Mouse (Mus musculus) liver, embryonic 14.5 days (tissue): ENCODE results near the gene Nt5dc3. TPM values are rescaled to one million over a fixed set of nuclear protein-coding genes. Genes with fewer than 3 reads are reported as not detected.

Source experiments
- ATAC-seq: fragments of 200-750 bp; cut with Nextera tagmentation; 2 replicates; pipeline ENCODE4 v1.8.0; 2017; ENCODE audit warnings: moderate number of reproducible peaks, mild to moderate bottlenecking, moderate library complexity; ENCODE audit not compliant: insufficient read depth
- DNase-seq, 3 experiments: peaks; one replicate each; pipeline ENCODE4 v3.0.0-alpha.2; 2012 to 2013; ENCODE audit warnings: low read depth in 3 of 3, low spot score in 3 of 3
- H3K27ac ChIP-seq: fragments of 300-500 bp; sonication (generic); 2 replicates; pipeline ENCODE4 v1.5.1; 2014; ENCODE audit warnings: moderate library complexity, mild to moderate bottlenecking, control low read depth, inconsistent platforms
- H3K27me3 ChIP-seq: fragments of 300-500 bp; sonication (generic); 2 replicates; pipeline ENCODE4 v1.6.1; 2014; ENCODE audit warnings: mild to moderate bottlenecking, low read length, moderate library complexity; ENCODE audit not compliant: control insufficient read depth, insufficient read depth
- H3K36me3 ChIP-seq: fragments of 300-500 bp; sonication (generic); replicated peaks from 2 replicates; pipeline ENCODE4 v1.6.1; 2014; ENCODE audit warnings: low read depth; ENCODE audit not compliant: control insufficient read depth, insufficient read depth
- H3K4me1 ChIP-seq, 2 experiments: fragments of 200-500 bp in 1 of 2; fragments of 300-500 bp in 1 of 2; sonication (generic) in 1 of 2; replicated peaks; 2 replicates each; pipeline ENCODE4 v1.6.1; 2012 to 2014; ENCODE audit warnings: antibody characterized with exemption in 1 of 2, inconsistent platforms in 1 of 2, low read length in 1 of 2; ENCODE audit not compliant: control insufficient read depth in 2 of 2, insufficient read depth in 2 of 2
- H3K4me2 ChIP-seq: fragments of 300-500 bp; sonication (generic); 2 replicates; pipeline ENCODE4 v1.6.1; 2014; ENCODE audit warnings: low read depth, mild to moderate bottlenecking, control low read depth, moderate library complexity
- H3K4me3 ChIP-seq, 2 experiments: fragments of 200-500 bp in 1 of 2; fragments of 300-500 bp in 1 of 2; sonication (generic) in 1 of 2; 2 replicates each; pipeline ENCODE4 v1.5.1; 2012 to 2014; ENCODE audit warnings: low read depth in 2 of 2, low read length in 2 of 2, mild to moderate bottlenecking in 2 of 2, control low read depth in 1 of 2, inconsistent platforms in 1 of 2, moderate library complexity in 1 of 2; ENCODE audit not compliant: insufficient read depth in 1 of 2
- H3K9ac ChIP-seq: fragments of 300-500 bp; sonication (generic); replicated peaks from 2 replicates; pipeline ENCODE4 v1.6.1; 2014; ENCODE audit warnings: mild to moderate bottlenecking, control low read depth, moderate library complexity
- H3K9me3 ChIP-seq: fragments of 300-500 bp; sonication (generic); 2 replicates; pipeline ENCODE4 v1.6.1; 2016; ENCODE audit warnings: low read length, mixed read lengths; ENCODE audit not compliant: control insufficient read depth
- CTCF ChIP-seq: IDR thresholded peaks from 2 replicates; pipeline ENCODE4 v1.5.1; 2016; ENCODE audit warnings: antibody characterized with exemption, low read depth, control low read depth
- EP300 ChIP-seq: IDR thresholded peaks from 2 replicates; pipeline ENCODE4 v1.6.1; 2016; ENCODE audit warnings: antibody characterized with exemption, low read depth
- WGBS: fragments of 180-500 bp; shearing (Covaris S2); extraction: QIAGEN DNeasy Blood & Tissue Kit; methylation state at CpG from one replicate; pipeline ENCODE4 v1.1.7; 2014; ENCODE audit not compliant: insufficient replicate concordance; 5-methylcytosine and 5-hydroxymethylcytosine counted together
- polyA plus RNA-seq, 2 experiments: library from polyadenylated mRNA; depleted of rRNA in 1 of 2; stranded (reverse) in 1 of 2; unstranded in 1 of 2; fragments of >200 nt; fragmentation: Nextera tagmentation in 1 of 2; extraction: Ambion mirVana in 1 of 2; gene quantifications; 2 replicates each; pipeline versions ENCODE4 v1.2.1 to v1.2.3; 2012 to 2014

The Nt5dc3 gene
- polyA plus RNA-seq, 2 experiments: 0.46 to 0.89 TPM

DNA sequence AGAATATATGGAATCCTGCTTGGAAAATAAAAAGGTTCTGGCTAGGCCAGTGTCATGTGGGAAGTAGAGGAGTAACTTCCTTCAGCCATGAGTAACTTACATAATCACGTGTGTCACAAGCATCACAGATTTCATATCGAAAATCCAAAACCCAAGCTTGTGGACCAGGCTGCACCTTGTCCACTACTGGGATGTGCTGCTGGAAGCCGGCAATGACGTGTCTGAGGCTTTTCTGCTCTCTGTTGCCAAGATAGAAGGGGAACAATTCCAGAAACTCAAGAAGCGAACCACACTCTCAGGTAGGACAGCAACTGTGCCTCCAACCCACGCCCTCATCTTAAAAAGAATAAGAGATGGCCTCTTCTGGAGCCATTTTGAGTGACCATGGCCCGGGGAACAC, 34.5 kb upstream of the Nt5dc3 start:
- WGBS: 61% methylated on average over 7 of the region's 7 CpGs
- H3K4me2 ChIP-seq: no peak overlapping the region
- H3K4me1 ChIP-seq: no peaks in the 10 kb centered on the region; a peak in 1 of 4 replicates
- H3K9ac ChIP-seq: no peak overlapping the region
- H3K27me3 ChIP-seq: no peaks in the 10 kb centered on the region
- no peak for TF ChIP-seq CTCF
- DNase-seq: no peak
- H3K36me3 ChIP-seq: no peaks in the 10 kb centered on the region
- ATAC-seq: no peak
- H3K27ac ChIP-seq: no peak overlapping the region
- H3K4me3 ChIP-seq: no peak overlapping the region
- no peaks in the 10 kb centered on the region for H3K9me3 ChIP-seq

DNA sequence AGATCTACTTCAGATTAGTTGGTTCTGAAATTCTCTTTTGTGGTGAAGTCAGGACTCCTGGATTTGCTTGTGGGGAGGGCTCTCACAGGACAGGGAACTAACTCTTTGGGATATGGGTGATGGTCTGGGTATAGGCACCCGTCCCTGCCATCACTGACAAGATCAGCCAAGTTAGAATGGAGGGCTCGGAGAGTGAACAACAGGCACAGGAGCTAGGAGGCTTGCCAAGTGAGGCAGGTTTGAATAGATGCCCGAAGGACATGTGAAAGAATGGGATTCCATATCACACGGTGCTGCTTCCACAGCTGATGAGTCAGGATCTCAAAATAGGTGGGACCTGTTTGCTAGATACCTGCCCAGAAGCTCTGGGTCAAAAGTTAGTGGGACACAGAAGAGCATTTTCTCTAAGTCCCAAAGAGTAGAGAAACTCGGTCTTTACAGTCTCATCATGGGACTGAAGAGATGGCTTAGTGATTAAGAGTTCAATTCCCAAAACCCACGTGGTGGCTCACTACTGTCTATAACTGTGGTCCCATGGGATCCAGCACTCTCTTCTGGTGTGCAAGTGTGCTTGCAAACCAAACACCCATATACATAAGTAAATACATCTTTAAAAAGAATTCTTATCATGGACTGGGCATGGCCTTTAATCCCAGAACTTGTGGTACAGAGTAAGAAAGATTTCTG, 22.8 kb upstream of the Nt5dc3 start:
- Histone ChIP-seq H3K4me3 (no peak overlapping the region), H3K36me3 (no peaks in the 10 kb centered on the region), H3K4me1 (no peaks in the 10 kb centered on the region), H3K27ac (no peak overlapping the region), H3K9me3 (no peaks in the 10 kb centered on the region), H3K4me2 (no peak overlapping the region), H3K27me3 (no peaks in the 10 kb centered on the region), H3K9ac (no peak overlapping the region)
- WGBS: 55% methylated on average over 6 of the region's 6 CpGs
- ATAC-seq (no peak), DNase-seq (no peak)
- TF ChIP-seq CTCF (no peak), EP300 (no peak)

DNA sequence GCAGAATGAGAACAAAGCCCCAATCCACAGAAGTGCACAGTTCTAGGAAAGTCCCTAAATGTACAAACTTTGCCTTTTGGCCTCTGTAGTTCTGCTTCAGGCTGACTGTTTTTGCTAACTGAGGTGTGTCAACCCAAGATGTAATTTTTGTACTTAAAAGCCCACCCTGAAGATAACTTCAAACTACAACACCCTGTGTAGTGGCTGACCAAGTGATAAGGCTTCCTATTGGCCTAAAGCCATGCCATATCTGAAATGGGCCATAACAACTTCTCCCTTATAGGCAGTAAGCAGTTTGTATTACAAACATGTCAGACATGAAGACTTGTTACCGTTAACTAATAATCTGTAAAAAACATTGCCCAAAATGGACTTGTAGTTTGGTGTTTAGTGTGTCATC, 21.1 kb upstream of the Nt5dc3 start:
- DNase-seq (no peak), ATAC-seq (no peak)
- no peaks in the 10 kb centered on the region for H3K27me3 ChIP-seq
- H3K4me2 ChIP-seq: no peak overlapping the region
- no peak for TF ChIP-seq EP300
- TF ChIP-seq CTCF: no peak
- H3K27ac ChIP-seq: no peak overlapping the region
- no peaks in the 10 kb centered on the region for H3K36me3 ChIP-seq
- H3K9me3 ChIP-seq: no peaks in the 10 kb centered on the region
- H3K4me1 ChIP-seq: no peaks in the 10 kb centered on the region
- H3K4me3 ChIP-seq: no peak overlapping the region
- WGBS: 68% methylated on average over 1 of the region's 1 CpGs
- no peak overlapping the region for H3K9ac ChIP-seq

DNA sequence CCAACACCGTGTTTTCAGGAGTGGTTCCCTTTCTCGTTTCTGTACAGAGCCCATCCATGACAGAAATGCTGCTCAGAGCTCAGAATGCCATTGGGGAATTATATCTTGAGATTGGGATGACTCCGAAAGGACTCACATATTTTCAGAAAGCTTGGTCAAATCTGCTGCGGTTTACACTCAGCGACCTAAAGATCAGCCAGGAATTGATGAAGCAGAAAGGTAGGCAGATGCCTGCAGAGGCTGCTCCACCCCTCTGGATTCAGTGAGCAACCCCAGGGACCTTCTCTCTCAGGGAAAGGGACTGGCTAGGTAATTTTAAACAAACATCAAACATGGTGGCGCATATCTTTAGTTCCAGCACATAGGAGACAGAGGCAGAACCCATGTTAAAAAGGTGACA, 20.6 kb upstream of the Nt5dc3 start:
- no peak overlapping the region for H3K4me3 ChIP-seq
- no peak for DNase-seq
- H3K9ac ChIP-seq: no peak overlapping the region
- H3K4me2 ChIP-seq: no peak overlapping the region
- H3K27me3 ChIP-seq: no peaks in the 10 kb centered on the region
- H3K9me3 ChIP-seq: no peaks in the 10 kb centered on the region
- H3K27ac ChIP-seq: no peak overlapping the region
- WGBS: 81% methylated on average over 6 of the region's 6 CpGs
- no peaks in the 10 kb centered on the region for H3K36me3 ChIP-seq
- no peak for TF ChIP-seq CTCF
- TF ChIP-seq EP300: no peak
- H3K4me1 ChIP-seq: no peaks in the 10 kb centered on the region
- ATAC-seq: no peak

DNA sequence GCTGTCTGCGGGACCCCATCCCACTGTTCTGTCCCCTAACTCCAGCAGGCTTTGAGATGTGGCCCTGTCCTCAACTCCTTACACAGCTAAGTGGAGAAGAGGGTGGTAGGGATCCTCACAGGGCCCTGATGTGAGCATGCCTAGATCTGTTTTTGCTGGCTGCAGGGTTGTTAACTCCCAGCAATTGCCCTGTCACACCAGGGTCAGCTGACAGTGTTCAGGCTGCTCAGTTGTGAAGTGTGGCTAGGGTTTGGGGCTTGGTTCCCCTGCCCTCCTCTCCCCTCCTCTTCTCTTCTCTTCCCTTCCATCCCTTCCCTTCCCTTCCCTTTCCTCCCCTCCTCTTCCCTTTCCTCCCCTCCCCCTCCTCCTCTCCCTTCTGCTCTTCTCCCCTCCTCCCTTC, 17.6 kb upstream of the Nt5dc3 start:
- no peak overlapping the region for H3K27ac ChIP-seq
- no peaks in the 10 kb centered on the region for H3K4me1 ChIP-seq
- H3K4me3 ChIP-seq: no peak overlapping the region
- H3K36me3 ChIP-seq: no peaks in the 10 kb centered on the region
- no peaks in the 10 kb centered on the region for H3K9me3 ChIP-seq
- 57% methylated on average over 1 of the region's 1 CpGs for WGBS
- TF ChIP-seq CTCF (no peak), EP300 (no peak)
- no peak for DNase-seq
- no peak for ATAC-seq
- no peak overlapping the region for H3K9ac ChIP-seq
- H3K4me2 ChIP-seq: no peak overlapping the region
- no peaks in the 10 kb centered on the region for H3K27me3 ChIP-seq
